Mouse (Mus musculus) hindbrain, embryonic 12.5 days (tissue): ENCODE data around the gene Pip4k2b. TPM values are rescaled to one million over a fixed set of nuclear protein-coding genes. Genes with fewer than 3 reads are reported as not detected.

Experiments used
- ATAC-seq: fragments of 200-750 bp; cut with Nextera tagmentation; 2 replicates; pipeline ENCODE4 v1.8.0; 2017; ENCODE audit warnings: moderate TSS enrichment; ENCODE audit not compliant: low FRiP score
- H3K27ac ChIP-seq: fragments of 300-500 bp; sonication (generic); 2 replicates; pipeline ENCODE4 v1.5.1; 2016; ENCODE audit warnings: mild to moderate bottlenecking
- H3K27me3 ChIP-seq: fragments of 300-500 bp; sonication (generic); 2 replicates; pipeline ENCODE4 v1.6.1; 2016; ENCODE audit warnings: mild to moderate bottlenecking
- H3K36me3 ChIP-seq: fragments of 300-500 bp; sonication (generic); 2 replicates; pipeline ENCODE4 v1.6.1; 2016; ENCODE audit warnings: mild to moderate bottlenecking
- H3K4me1 ChIP-seq: fragments of 300-500 bp; sonication (generic); 2 replicates; pipeline ENCODE4 v1.6.1; 2016
- H3K4me2 ChIP-seq: fragments of 300-500 bp; sonication (generic); replicated peaks from 2 replicates; pipeline ENCODE4 v1.6.1; 2016; ENCODE audit warnings: mild to moderate bottlenecking
- H3K4me3 ChIP-seq: fragments of 300-500 bp; sonication (generic); 2 replicates; pipeline ENCODE4 v1.5.1; 2016; ENCODE audit warnings: mild to moderate bottlenecking
- H3K9ac ChIP-seq: fragments of 300-500 bp; sonication (generic); 2 replicates; pipeline ENCODE4 v1.6.1; 2016; ENCODE audit warnings: mild to moderate bottlenecking, moderate library complexity
- H3K9me3 ChIP-seq: fragments of 300-500 bp; sonication (generic); replicated peaks from 2 replicates; pipeline ENCODE4 v1.6.1; 2016; ENCODE audit warnings: mild to moderate bottlenecking
- WGBS: fragments of 180-500 bp; shearing (Covaris S2); methylation state at CpG from one replicate; pipeline ENCODE4 v1.1.7; 2016; 5-methylcytosine and 5-hydroxymethylcytosine counted together
- polyA plus RNA-seq: library from polyadenylated mRNA; unstranded; fragments of >200 nt; fragmentation: Nextera tagmentation; extraction: Ambion mirVana; gene quantifications from 2 replicates; pipeline ENCODE4 v1.2.1, GENCODE M21; 2016

Gene Pip4k2b
- polyA plus RNA-seq, 1 experiment from 2014 or later: 2.6 TPM

- no peak overlapping the region for H3K4me3 ChIP-seq
- no peak overlapping the region for H3K27ac ChIP-seq
- ATAC-seq: no peak
- peaks cover 87% of the 10 kb centered on the region for H3K36me3 ChIP-seq
- no peaks in the 10 kb centered on the region for H3K27me3 ChIP-seq
- H3K9ac ChIP-seq: no peak overlapping the region
- no peaks in the 10 kb centered on the region; the same call in 1 of the 2 replicates for H3K4me1 ChIP-seq
- no peak overlapping the region for H3K4me2 ChIP-seq
- WGBS: 79% methylated on average over 7 of the region's 7 CpGs
- no peaks in the 10 kb centered on the region for H3K9me3 ChIP-seq
Observed at GRCm38 (mm10) chr11:97728311-97728710, 16.2 kb downstream of the Pip4k2b start.

GRCm38 (mm10) chr11:97723709-97724108 lies 20.8 kb downstream of the Pip4k2b start:
- H3K4me2 ChIP-seq: no peak overlapping the region
- H3K9ac ChIP-seq: no peak overlapping the region
- no peak overlapping the region for H3K27ac ChIP-seq
- peaks cover 6% of the 10 kb centered on the region for H3K9me3 ChIP-seq
- no peak for ATAC-seq
- H3K4me1 ChIP-seq: no peaks in the 10 kb centered on the region
- WGBS: 93% methylated on average over 7 of the region's 7 CpGs
- peaks cover 99% of the 10 kb centered on the region for H3K36me3 ChIP-seq
- H3K27me3 ChIP-seq: no peaks in the 10 kb centered on the region
- no peak overlapping the region for H3K4me3 ChIP-seq

- ATAC-seq: no peak
- Histone ChIP-seq H3K4me1 (no peaks in the 10 kb centered on the region), H3K27ac (no peak overlapping the region), H3K9ac (no peak overlapping the region), H3K4me3 (no peak overlapping the region), H3K27me3 (no peaks in the 10 kb centered on the region), H3K4me2 (no peak overlapping the region), H3K36me3 (peaks cover 96% of the 10 kb centered on the region), H3K9me3 (peaks cover 6% of the 10 kb centered on the region)
- 92% methylated on average over 4 of the region's 4 CpGs for WGBS
Observed at GRCm38 (mm10) chr11:97721338-97721737, 23.2 kb downstream of the Pip4k2b start.

- Histone ChIP-seq H3K4me2 (no peak overlapping the region), H3K27me3 (no peaks in the 10 kb centered on the region), H3K36me3 (peaks cover 93% of the 10 kb centered on the region), H3K27ac (no peak overlapping the region), H3K9ac (no peak overlapping the region), H3K4me3 (no peak overlapping the region), H3K9me3 (peaks cover 12% of the 10 kb centered on the region), H3K4me1 (no peaks in the 10 kb centered on the region)
- WGBS: 89% methylated on average over 4 of the region's 4 CpGs
- ATAC-seq: no peak
Observed at GRCm38 (mm10) chr11:97719041-97719440, 25.5 kb downstream of the Pip4k2b start.

- Histone ChIP-seq H3K27me3 (no peaks in the 10 kb centered on the region), H3K4me2 (no peak overlapping the region), H3K9me3 (peaks cover 12% of the 10 kb centered on the region), H3K27ac (no peak overlapping the region), H3K4me3 (no peak overlapping the region), H3K9ac (no peak overlapping the region), H3K4me1 (no peaks in the 10 kb centered on the region), H3K36me3 (peaks cover 93% of the 10 kb centered on the region)
- WGBS: 89% methylated on average over 15 of the region's 15 CpGs
- ATAC-seq: no peak
Observed at GRCm38 (mm10) chr11:97718281-97718860, 26.1 kb downstream of the Pip4k2b start.

GRCm38 (mm10) chr11:97717369-97718280 lies 26.9 kb downstream of the Pip4k2b start:
- Histone ChIP-seq H3K9me3 (peaks cover 12% of the 10 kb centered on the region), H3K4me1 (no peaks in the 10 kb centered on the region), H3K27ac (no peak overlapping the region), H3K9ac (no peak overlapping the region), H3K4me3 (no peak overlapping the region), H3K36me3 (peaks cover 94% of the 10 kb centered on the region), H3K4me2 (no peak overlapping the region), H3K27me3 (no peaks in the 10 kb centered on the region)
- 89% methylated on average over 26 of the region's 26 CpGs for WGBS
- ATAC-seq: no peak

GRCm38 (mm10) chr11:97716021-97716420 lies 28.5 kb downstream of the Pip4k2b start:
- Histone ChIP-seq H3K4me3 (no peak overlapping the region), H3K36me3 (peaks cover 94% of the 10 kb centered on the region), H3K9me3 (0 out of 2 replicates have a peak, but pooled peaks cover 6% of the 10 kb centered on the region), H3K27me3 (no peaks in the 10 kb centered on the region), H3K27ac (no peak overlapping the region), H3K4me2 (no peak overlapping the region), H3K9ac (no peak overlapping the region), H3K4me1 (no peaks in the 10 kb centered on the region)
- 88% methylated on average over 8 of the region's 8 CpGs for WGBS
- ATAC-seq: no peak

GRCm38 (mm10) chr11:97714784-97715760 lies 29.4 kb downstream of the Pip4k2b start:
- no peak overlapping the region for H3K27ac ChIP-seq
- no peak overlapping the region for H3K9ac ChIP-seq
- 92% methylated on average over 14 of the region's 14 CpGs for WGBS
- no peak overlapping the region for H3K4me2 ChIP-seq
- H3K27me3 ChIP-seq: no peaks in the 10 kb centered on the region
- no peak for ATAC-seq
- no peaks in the 10 kb centered on the region for H3K4me1 ChIP-seq
- peaks cover 84% of the 10 kb centered on the region for H3K36me3 ChIP-seq
- no peak overlapping the region for H3K4me3 ChIP-seq
- 0 out of 2 replicates have a peak, but pooled peaks cover 6% of the 10 kb centered on the region for H3K9me3 ChIP-seq

- no peaks in the 10 kb centered on the region for H3K4me1 ChIP-seq
- no peak overlapping the region for H3K9ac ChIP-seq
- WGBS: over 99% methylated on average over 3 of the region's 3 CpGs
- no peak overlapping the region for H3K4me3 ChIP-seq
- peaks cover 78% of the 10 kb centered on the region for H3K36me3 ChIP-seq
- ATAC-seq: no peak
- H3K27me3 ChIP-seq: no peaks in the 10 kb centered on the region
- H3K9me3 ChIP-seq: 0 out of 2 replicates have a peak, but pooled peaks cover 6% of the 10 kb centered on the region
- H3K27ac ChIP-seq: no peak overlapping the region
- no peak overlapping the region for H3K4me2 ChIP-seq
Observed at GRCm38 (mm10) chr11:97714356-97714755, 30.1 kb downstream of the Pip4k2b start.

GRCm38 (mm10) chr11:97713896-97714295 lies 30.6 kb downstream of the Pip4k2b start:
- 94% methylated on average over 8 of the region's 8 CpGs for WGBS
- Histone ChIP-seq H3K4me1 (no peaks in the 10 kb centered on the region), H3K36me3 (peaks cover 78% of the 10 kb centered on the region), H3K9me3 (0 out of 2 replicates have a peak, but pooled peaks cover 6% of the 10 kb centered on the region), H3K4me3 (no peak overlapping the region), H3K4me2 (no peak overlapping the region), H3K27ac (no peak overlapping the region), H3K27me3 (no peaks in the 10 kb centered on the region), H3K9ac (no peak overlapping the region)
- ATAC-seq: no peak

- WGBS: 95% methylated on average over 15 of the region's 15 CpGs
- H3K9ac ChIP-seq: no peak overlapping the region
- no peaks in the 10 kb centered on the region for H3K4me1 ChIP-seq
- no peak overlapping the region for H3K4me3 ChIP-seq
- H3K9me3 ChIP-seq: 0 out of 2 replicates have a peak, but pooled peaks cover 6% of the 10 kb centered on the region
- H3K36me3 ChIP-seq: peaks cover 77% of the 10 kb centered on the region
- no peak overlapping the region for H3K4me2 ChIP-seq
- H3K27me3 ChIP-seq: no peaks in the 10 kb centered on the region
- no peak overlapping the region for H3K27ac ChIP-seq
- no peak for ATAC-seq
Observed at GRCm38 (mm10) chr11:97712286-97712685, 32.2 kb downstream of the Pip4k2b start.
